Mouse (Mus musculus) heart, embryonic 16.5 days (tissue): Measurements from ENCODE around the gene Pbx1. TPM values are rescaled to one million over a fixed set of nuclear protein-coding genes. Genes with fewer than 3 reads are reported as not detected.

Experiments
- ATAC-seq: fragments of 200-750 bp; cut with Nextera tagmentation; replicated peaks from 2 replicates; pipeline ENCODE4 v1.8.0; 2017; ENCODE audit warnings: moderate number of reproducible peaks; ENCODE audit not compliant: insufficient read depth, low FRiP score; ENCODE audit errors: extremely low read depth
- H3K27ac ChIP-seq: fragments of 300-500 bp; sonication (generic); 2 replicates; pipeline ENCODE4 v1.5.1; 2014; ENCODE audit warnings: mild to moderate bottlenecking, low read length, control low read depth, moderate library complexity
- H3K27me3 ChIP-seq: fragments of 300-500 bp; sonication (generic); 2 replicates; pipeline ENCODE4 v1.6.1; 2014; ENCODE audit warnings: low read length, mixed read lengths; ENCODE audit not compliant: control insufficient read depth, insufficient read depth
- H3K36me3 ChIP-seq: fragments of 300-500 bp; sonication (generic); 2 replicates; pipeline ENCODE4 v1.6.1; 2014; ENCODE audit not compliant: control insufficient read depth, insufficient read depth
- H3K4me1 ChIP-seq: fragments of 300-500 bp; sonication (generic); 2 replicates; pipeline ENCODE4 v1.6.1; 2014; ENCODE audit warnings: low read length, mixed read lengths; ENCODE audit not compliant: control insufficient read depth, insufficient read depth
- H3K4me2 ChIP-seq: fragments of 300-500 bp; sonication (generic); 2 replicates; pipeline ENCODE4 v1.6.1; 2014; ENCODE audit warnings: low read depth, mild to moderate bottlenecking, control low read depth, low read length
- H3K4me3 ChIP-seq: fragments of 300-500 bp; sonication (generic); 2 replicates; pipeline ENCODE4 v1.5.1; 2014; ENCODE audit warnings: mild to moderate bottlenecking, control low read depth, low read length
- H3K9ac ChIP-seq: fragments of 300-500 bp; sonication (generic); 2 replicates; pipeline ENCODE4 v1.6.1; 2014; ENCODE audit warnings: low read length, control low read depth
- H3K9me3 ChIP-seq: fragments of 300-500 bp; sonication (generic); replicated peaks from 2 replicates; pipeline ENCODE4 v1.6.1; 2016; ENCODE audit warnings: low read length; ENCODE audit not compliant: control insufficient read depth
- WGBS: fragments of 180-500 bp; shearing (Covaris S2); extraction: QIAGEN DNeasy Blood & Tissue Kit; methylation state at CpG from one replicate; pipeline ENCODE4 v1.1.7; 2014; 5-methylcytosine and 5-hydroxymethylcytosine counted together
- polyA plus RNA-seq: library from polyadenylated mRNA; unstranded; fragments of >200 nt; fragmentation: Nextera tagmentation; extraction: Ambion mirVana; gene quantifications from 2 replicates; pipeline ENCODE4 v1.2.1, GENCODE M21; 2015

The Pbx1 gene
- polyA plus RNA-seq, 1 experiment from 2014 or later: 18.0 TPM

- Histone ChIP-seq H3K9ac (no peak overlapping the region), H3K4me2 (no peak overlapping the region), H3K27ac (no peak overlapping the region), H3K4me1 (peaks cover 22% of the 10 kb centered on the region), H3K9me3 (no peaks in the 10 kb centered on the region), H3K27me3 (no peaks in the 10 kb centered on the region), H3K4me3 (no peak overlapping the region), H3K36me3 (peaks cover 6% of the 10 kb centered on the region; the same call in 1 of the 2 replicates)
- WGBS: 88% methylated on average over 2 of the region's 2 CpGs
- ATAC-seq: no peak
These were observed 60.0 kb downstream of the Pbx1 start for GRCm38 (mm10) chr1:168372089-168372488.

GRCm38 (mm10) chr1:168370966-168371365 is 61.1 kb downstream of the Pbx1 start:
- H3K4me1 ChIP-seq: peaks cover 19% of the 10 kb centered on the region
- 83% methylated on average over 9 of the region's 9 CpGs for WGBS
- no peak for ATAC-seq

GRCm38 (mm10) chr1:168366261-168366660 is 65.8 kb downstream of the Pbx1 start:
- Histone ChIP-seq H3K9me3 (no peaks in the 10 kb centered on the region), H3K36me3 (0 out of 2 replicates have a peak, but pooled peaks cover 3% of the 10 kb centered on the region), H3K27me3 (no peaks in the 10 kb centered on the region), H3K9ac (no peak overlapping the region), H3K4me3 (no peak overlapping the region), H3K27ac (no peak overlapping the region), H3K4me2 (no peak overlapping the region), H3K4me1 (peaks cover 10% of the 10 kb centered on the region)
- 85% methylated on average over 5 of the region's 5 CpGs for WGBS
- ATAC-seq: no peak

More at GRCm38 (mm10) chr1:168370966-168371365, 61.1 kb downstream of the Pbx1 start:
- Histone ChIP-seq H3K9ac (no peak overlapping the region), H3K27ac (no peak overlapping the region), H3K4me2 (no peak overlapping the region), H3K36me3 (peaks cover 6% of the 10 kb centered on the region; the same call in 1 of the 2 replicates), H3K9me3 (no peaks in the 10 kb centered on the region), H3K27me3 (no peaks in the 10 kb centered on the region), H3K4me3 (no peak overlapping the region)

GRCm38 (mm10) chr1:168364325-168364724 is 67.7 kb downstream of the Pbx1 start:
- Histone ChIP-seq H3K9me3 (no peaks in the 10 kb centered on the region), H3K4me2 (no peak overlapping the region), H3K27me3 (no peaks in the 10 kb centered on the region), H3K36me3 (peaks cover 6% of the 10 kb centered on the region; the same call in 1 of the 2 replicates), H3K9ac (no peak overlapping the region), H3K4me1 (peaks cover 7% of the 10 kb centered on the region), H3K4me3 (no peak overlapping the region), H3K27ac (no peak overlapping the region)
- ATAC-seq: no peak
- 86% methylated on average over 7 of the region's 7 CpGs for WGBS

GRCm38 (mm10) chr1:168363053-168363452 is 69.0 kb downstream of the Pbx1 start:
- 85% methylated on average over 11 of the region's 11 CpGs for WGBS
- no peaks in the 10 kb centered on the region for H3K9me3 ChIP-seq
- no peak overlapping the region for H3K9ac ChIP-seq
- no peak overlapping the region for H3K4me2 ChIP-seq
- peaks cover 16% of the 10 kb centered on the region for H3K4me1 ChIP-seq
- H3K27me3 ChIP-seq: no peaks in the 10 kb centered on the region
- ATAC-seq: no peak
- peaks cover 4% of the 10 kb centered on the region; the same call in 1 of the 2 replicates for H3K36me3 ChIP-seq
- no peak overlapping the region for H3K4me3 ChIP-seq
- no peak overlapping the region for H3K27ac ChIP-seq

- H3K4me2 ChIP-seq: no peak overlapping the region
- H3K4me1 ChIP-seq: peaks cover 21% of the 10 kb centered on the region
- H3K36me3 ChIP-seq: peaks cover 4% of the 10 kb centered on the region; the same call in 1 of the 2 replicates
- ATAC-seq: no peak; the same call in 1 of the 2 replicates
- no peak overlapping the region for H3K27ac ChIP-seq
- 41% methylated on average over 10 of the region's 10 CpGs for WGBS
- no peaks in the 10 kb centered on the region for H3K9me3 ChIP-seq
- no peak overlapping the region for H3K9ac ChIP-seq
- no peaks in the 10 kb centered on the region for H3K27me3 ChIP-seq
- no peak overlapping the region for H3K4me3 ChIP-seq
These were observed 69.6 kb downstream of the Pbx1 start for GRCm38 (mm10) chr1:168362464-168362863.

- no peaks in the 10 kb centered on the region for H3K27me3 ChIP-seq
- H3K9me3 ChIP-seq: no peaks in the 10 kb centered on the region
- no peak overlapping the region for H3K4me2 ChIP-seq
- H3K27ac ChIP-seq: no peak overlapping the region
- peaks cover 4% of the 10 kb centered on the region; the same call in 1 of the 2 replicates for H3K36me3 ChIP-seq
- WGBS: 41% methylated on average over 26 of the region's 26 CpGs
- no peak overlapping the region for H3K4me3 ChIP-seq
- peaks cover 38% of the 10 kb centered on the region for H3K4me1 ChIP-seq
- no peak overlapping the region for H3K9ac ChIP-seq
- no peak for ATAC-seq
These were observed 74.1 kb downstream of the Pbx1 start for GRCm38 (mm10) chr1:168357680-168358611.

GRCm38 (mm10) chr1:168356970-168357441 is 75.1 kb downstream of the Pbx1 start:
- ATAC-seq: peak; percentile 68
- Histone ChIP-seq H3K36me3 (peaks cover 4% of the 10 kb centered on the region; the same call in 1 of the 2 replicates), H3K9me3 (no peaks in the 10 kb centered on the region), H3K4me3 (no peak overlapping the region), H3K9ac (no peak overlapping the region), H3K4me2 (peak overlapping the region; percentile 4; the same call in 1 of the 2 replicates), H3K4me1 (peaks cover 30% of the 10 kb centered on the region), H3K27ac (no peak overlapping the region), H3K27me3 (no peaks in the 10 kb centered on the region)
- WGBS: 25% methylated on average over 14 of the region's 14 CpGs

- Histone ChIP-seq H3K27me3 (no peaks in the 10 kb centered on the region), H3K9ac (no peak overlapping the region), H3K4me1 (peaks cover 30% of the 10 kb centered on the region), H3K4me3 (no peak overlapping the region), H3K4me2 (no peak overlapping the region), H3K9me3 (no peaks in the 10 kb centered on the region), H3K27ac (no peak overlapping the region), H3K36me3 (peaks cover 4% of the 10 kb centered on the region; the same call in 1 of the 2 replicates)
- ATAC-seq: no peak
- 62% methylated on average over 10 of the region's 10 CpGs for WGBS
These were observed 76.0 kb downstream of the Pbx1 start for GRCm38 (mm10) chr1:168355985-168356556.
